Mouse (Mus musculus): ENCODE data around the gene Taf3.

Taf3 gene

DNA sequence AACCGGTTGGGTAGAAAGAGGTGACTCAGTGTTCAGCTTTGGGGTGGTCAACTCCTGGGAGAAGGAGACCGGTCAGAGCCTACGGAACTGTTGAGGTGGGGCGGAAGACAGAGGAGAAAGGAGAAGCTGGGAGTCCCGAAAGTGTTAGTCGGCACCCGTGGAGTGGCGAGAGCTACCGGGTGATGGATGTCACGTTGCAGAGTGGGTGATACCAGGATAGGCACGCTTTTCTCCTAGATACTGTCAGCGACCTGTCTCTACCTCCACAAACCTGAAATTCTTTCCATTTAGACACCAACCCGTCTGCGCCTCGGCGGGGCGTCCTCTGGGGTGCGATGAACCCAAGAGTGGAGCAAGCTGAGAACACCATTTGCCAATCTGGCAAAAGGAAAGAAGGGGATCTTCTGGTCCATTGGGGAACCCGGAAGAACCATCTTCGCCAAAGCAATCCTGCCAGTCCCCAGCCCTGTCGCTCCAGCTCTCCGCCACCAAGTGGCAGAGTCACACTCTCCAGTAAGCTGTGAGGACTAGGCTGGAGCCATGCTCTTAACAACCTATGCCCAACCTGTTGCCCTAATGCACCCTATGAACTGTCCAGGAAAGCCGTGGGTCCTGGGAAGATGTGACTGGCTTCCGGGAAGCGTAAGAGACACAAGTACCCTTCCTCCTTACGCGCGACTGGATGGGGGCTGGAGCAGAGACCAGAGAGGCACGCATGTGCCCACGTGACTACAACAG, 159.3 kb downstream of the Taf3 start, which contains the start of gene 9230102O04Rik:
Gene 9230102O04Rik, minus strand, starts transcription at position 628 of the 738 bp plus-strand sequence.
- DNase-seq = peak; percentile 54

DNA sequence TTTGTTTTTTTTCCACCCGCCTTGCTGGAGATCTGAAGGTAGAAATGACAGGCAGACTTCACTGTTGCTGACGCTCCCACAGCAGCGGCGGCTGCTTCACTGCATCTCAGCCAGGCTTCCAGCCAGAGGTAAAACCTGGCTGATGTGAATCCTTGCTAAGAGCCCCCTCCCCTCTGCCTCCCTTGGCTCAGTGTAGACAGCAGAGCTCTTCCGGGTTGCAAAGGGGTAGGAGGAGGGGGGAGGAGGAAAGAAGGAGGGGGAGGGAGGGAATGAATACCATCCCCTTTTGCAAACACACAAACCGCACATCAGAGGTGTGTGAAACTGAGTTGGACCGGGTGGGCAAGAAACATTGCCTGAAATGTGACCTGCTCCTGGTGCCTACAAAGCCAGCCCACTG, 160.8 kb downstream of the Taf3 start:
- no peak for DNase-seq

DNA sequence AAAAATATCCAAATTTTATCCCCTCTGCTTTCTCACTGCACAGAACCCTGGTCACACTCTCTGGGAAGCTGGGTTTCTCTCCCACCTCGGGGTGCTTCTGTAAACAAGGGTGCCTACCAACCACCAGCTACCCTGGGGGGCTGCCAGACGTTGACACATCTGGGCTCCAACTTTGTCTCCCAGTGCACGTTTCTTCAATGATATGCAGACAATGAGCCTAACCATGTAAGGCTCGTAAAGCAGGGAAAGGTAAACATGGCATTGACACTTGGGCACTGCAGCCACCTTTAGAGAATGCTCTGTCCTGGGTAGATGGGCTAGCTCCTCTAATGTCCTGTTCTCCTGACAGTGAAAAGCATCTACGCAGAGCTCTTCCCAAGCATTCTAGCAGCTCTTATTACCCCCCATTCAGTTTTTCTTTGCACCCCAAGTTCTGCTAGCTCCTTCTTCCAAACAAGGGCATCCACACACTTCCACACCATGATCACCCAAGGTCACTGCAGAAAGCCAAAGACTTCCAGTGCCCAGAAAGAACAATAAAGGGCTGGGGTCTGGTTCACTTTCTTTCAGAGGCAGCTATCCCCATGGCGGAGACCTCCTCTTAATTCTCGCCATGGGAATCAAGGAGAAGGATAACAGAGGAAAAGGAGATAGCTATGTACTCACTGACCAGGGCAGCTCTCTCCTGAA, 161.3 kb downstream of the Taf3 start:
- no peak for DNase-seq

DNA sequence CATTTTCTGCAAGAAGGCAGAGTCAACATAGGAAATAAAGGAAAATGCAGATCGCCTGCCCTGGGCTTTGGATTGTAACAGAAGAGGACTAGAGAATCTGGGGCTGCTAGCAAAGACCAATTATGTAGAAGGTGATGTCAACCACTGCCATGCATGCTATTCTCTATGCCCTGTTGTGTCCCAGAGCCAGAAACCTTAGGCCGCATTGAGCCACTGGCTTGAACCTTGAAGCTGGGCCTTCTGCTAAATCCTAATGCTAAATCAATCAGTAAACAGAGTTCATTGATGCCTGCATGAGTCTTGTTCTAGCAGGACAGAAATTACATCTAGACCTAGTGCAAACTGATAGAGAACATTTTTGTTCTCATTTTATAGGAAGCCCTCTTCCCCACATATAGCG, 162.4 kb downstream of the Taf3 start:
- DNase-seq = no peak

DNA sequence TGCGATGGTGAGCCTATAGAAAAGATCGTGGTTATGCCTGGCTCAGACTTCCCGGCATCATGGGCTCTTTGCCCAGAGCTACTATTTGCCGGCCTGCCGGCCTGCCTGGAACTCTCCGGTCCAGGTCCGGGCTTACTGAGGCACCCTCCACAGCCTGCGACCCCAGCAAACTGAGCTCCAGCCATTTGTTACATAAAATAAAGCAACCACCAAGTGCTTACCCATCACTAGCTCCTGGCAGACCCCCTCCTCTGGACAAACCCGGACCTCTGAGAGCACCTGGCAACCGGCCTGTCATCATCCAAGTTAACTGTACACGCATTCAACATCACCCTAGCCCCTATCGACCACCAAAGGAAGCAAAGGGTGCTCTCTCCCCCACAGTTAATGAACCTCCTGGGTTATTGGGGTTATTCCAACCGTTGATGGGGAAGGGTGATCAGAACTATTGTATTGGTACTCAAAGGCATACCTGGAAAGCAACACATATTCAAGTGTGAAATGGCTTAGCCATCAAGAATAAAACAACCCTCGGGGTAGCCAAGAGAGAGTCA, 163.1 kb downstream of the Taf3 start:
- DNase-seq = no peak

DNA sequence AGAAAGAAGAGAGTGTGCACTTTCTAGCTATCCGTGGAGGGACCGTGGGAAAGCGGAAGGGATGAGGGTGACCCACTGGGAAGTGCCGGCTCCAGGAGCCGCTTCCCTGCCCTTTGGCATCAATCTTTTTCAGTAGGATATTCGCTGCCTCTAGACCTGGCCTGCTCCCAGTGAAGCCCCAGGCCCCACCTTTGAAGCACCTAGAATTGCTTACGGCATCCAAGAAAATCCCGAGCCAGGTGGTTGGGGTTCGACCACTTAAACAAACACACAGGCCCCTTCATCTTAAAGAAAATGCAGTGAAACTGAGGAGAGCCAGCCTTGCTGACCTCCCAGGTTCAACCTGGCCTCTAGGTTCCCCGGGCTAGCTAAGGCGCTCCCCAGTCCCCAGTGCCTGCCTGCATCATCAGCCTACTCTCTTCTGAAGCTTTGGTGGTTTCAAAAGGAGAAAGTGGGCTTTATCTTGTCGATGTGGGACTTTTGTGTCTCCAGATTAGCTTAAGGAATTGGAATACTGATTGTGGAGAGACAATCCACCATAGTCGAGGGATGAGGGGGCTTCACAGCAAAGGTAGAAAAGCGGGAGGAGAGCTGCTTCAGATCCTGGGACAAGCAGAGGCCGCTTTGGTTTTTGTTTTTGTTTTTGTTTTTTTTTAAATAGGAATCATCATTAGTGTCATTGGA, 163.7 kb downstream of the Taf3 start:
- DNase-seq = no peak

DNA sequence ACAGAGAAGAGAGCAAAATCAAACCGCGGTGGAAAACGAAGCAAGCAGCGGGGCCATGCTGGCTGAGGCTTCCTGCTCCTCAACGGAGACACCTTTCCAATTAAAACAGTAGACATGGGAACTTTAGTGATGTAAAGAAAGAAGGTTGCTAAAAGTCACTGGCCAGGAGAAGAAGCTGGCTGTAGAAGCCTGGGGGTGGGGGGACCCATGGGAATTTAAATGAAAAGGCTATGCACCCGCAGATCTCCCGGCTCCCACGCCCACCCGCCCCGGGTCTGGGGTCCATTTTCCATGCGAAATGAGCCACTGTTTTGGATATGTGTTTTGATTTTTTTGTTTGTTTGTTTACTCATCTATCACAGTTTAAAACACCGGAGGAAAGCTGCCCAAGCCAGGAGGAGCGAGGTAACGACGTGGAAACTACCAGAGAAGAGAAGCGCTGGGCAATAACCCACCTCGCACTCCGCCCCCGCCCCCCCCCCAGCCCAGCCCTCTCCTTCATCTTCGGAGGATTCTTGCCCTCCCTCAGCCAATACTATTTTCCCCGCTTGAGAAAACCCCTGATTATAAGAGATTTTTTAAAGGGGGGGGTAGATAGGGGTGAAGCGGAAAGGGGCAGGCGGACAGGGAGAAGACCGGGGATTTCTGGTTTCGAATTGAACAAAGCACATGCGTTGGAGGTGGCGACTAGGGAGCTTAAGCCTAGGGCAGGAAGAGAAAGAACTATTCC, 164.4 kb downstream of the Taf3 start:
- no peak for DNase-seq

DNA sequence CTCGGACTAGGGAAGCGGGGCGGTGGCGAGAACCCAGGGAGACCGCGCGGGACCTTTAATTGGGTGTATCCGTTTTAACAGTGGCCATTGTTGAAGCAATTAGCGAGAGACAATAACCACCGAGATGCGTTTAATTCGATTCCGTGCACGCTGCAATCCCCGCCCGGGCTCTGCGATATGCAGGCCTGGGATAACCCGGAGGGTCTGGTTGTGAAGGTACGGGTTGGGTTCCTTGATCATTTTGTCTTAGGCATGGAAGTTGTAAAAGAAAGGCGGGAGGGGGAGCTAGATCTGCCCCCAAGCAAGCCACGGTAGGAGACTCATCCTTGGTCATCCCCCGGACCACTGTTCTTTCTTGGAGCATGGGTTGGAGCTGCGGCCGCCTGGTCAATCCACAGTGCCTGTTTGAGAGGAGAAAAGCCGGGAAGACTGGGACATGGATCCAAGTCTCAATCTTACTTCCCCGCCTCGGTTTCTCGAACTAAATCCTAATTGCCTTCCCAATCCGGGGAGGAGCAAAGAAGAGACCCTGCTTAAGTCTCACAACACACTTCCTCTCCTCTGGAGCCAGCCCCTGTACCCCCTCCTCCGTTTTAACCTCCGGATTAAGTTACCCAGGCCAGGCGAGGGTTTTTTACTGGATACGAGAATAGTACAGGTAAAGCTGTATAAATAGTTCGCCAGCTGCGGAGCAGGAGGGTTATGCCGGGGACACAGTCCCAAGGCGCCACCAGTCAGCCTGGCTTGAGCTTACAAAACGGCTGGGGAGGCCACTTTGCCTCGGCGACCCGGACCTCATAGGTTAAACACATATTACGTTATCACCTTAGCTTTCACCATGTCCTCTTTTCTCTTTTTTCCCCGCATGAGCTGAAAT, 165.2 kb downstream of the Taf3 start:
- DNase-seq = peak; percentile 28

DNA sequence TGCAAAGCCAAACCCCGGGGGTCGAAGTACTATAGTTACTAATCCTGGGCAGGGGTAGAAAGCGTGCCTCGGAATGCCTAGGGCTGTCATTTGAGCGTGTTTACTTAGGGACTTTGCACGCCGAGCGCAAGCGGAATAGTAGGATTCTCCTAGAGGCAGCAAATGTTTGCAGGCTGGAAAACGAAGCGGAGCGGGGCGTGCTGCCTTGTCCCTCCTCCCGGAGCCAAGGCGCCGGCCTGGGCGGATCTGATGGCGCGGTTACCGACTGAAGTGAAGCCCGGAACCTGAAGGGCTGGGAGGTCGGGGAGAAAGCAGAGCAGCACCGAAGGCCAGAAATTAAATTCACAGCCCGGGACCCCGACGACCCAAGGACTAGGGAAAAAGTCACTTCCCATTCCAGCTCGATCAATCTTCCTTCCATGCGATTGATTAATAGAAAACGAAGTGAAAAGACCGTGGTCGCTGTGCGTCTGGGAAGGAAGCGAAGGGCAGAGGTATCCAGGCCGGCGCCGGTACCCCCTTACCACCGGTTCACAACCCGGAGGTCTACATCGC, 165.9 kb downstream of the Taf3 start:
- no peak for DNase-seq

DNA sequence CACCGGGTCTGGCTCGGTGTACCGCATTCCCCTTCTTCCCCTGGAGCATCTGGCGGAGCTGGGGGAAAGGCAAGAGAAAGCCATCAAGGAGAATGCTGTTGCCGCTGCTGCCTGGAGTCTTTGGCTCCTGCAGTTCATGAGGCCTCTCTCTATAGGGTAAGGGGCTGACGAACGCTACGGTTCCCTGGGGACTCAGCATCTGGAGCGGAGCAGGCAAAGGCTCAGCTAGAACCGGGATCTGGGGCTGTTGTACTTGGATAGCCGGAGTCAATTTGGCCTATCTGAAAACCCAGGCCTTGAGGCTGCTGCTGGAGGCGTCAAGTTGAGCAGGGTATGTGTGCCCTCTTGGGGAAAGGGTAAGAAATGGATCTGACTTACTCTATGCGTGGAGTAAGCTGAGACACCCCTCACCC, 166.8 kb downstream of the Taf3 start:
- peak; percentile 20 for DNase-seq

DNA sequence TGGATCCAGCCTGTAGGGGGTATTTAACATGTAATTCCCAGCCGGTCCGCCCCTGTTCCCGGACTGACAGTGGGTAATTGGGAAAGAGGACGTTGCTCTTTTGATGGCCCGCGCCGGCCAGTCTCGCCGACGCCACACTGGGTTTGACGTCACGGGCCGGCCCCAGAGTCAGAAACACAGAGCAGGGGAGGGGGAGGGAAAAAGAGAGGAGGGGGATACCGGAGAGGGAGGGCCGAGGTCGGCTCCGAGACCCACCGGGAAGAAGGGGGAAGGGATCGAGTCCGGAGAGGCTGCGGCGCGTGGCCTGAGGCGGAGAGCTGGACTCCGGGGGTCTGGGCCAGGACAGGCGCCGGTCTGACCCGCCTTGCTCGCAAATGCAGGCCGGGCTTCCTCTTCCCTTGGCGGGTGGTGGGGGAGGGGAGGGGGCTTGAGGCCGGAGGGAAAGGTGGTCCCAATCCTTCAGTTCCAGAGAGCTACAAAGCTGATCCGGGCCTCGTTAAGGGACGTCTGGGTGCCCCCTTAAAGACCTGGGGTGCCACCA, 167.3 kb downstream of the Taf3 start, which contains the start of gene 4930412O13Rik:
Gene 4930412O13Rik, plus strand, starts transcription at position 202 of the 541 bp plus-strand sequence.
- no peak for DNase-seq

DNA sequence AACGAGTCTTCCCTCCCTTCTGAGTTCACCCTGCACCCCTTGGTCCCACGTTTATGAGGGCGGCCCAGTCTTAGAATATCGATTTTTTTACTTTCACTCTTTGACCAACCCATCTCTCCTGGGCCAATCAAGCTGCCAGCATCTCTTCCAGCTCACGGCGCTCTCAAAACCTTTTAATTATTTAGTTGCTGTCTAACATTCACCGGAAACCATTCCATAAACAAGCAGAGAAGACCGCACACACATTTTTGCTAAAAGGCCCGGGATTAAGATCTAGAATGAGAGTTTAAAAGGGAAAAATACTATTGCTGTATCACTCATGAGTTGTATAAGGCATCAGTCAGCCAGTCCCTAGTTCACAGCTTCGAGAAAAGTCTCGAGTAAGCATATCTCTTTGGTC, 168.1 kb downstream of the Taf3 start:
- DNase-seq = no peak

DNA sequence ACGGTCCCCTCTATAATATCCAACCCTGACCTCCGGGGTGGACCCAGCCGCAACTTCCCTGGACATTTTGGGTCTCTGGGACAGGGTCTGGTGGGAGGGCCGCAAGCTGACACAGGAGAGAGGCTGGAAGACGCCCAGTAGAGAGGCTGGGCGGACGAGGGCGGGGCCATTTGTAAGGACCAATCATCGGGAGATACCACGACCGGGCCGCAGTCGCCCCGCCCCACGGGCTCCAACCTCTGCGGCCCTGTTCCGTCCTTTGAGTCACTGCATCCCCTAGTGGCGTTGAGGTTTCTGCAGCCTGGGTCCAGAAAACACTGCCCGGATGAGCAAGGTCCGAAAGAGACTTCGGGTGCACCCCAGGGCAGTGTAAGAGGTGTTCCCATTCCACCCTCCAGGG, 168.9 kb downstream of the Taf3 start:
- peak; percentile 88 for DNase-seq

DNA sequence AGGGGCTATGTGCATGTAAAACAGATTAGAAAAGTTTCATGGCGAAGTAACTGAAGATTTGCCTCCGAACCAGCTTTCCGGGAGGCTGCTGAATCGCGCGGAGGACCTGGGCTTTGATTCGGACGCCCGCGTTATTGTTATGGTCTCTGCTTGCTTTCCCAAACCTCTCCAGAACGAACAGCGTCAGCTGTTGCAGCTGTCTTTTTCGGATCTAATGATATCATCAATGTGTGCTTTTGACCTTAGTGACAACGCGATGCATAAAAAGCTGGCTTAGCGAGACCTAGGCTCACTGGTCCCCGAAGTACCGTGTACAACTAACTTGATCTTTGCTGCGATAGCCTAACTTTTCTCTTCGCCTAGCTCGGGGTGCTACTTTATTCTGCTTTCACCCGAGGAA, 169.3 kb downstream of the Taf3 start:
- DNase-seq = no peak

DNA sequence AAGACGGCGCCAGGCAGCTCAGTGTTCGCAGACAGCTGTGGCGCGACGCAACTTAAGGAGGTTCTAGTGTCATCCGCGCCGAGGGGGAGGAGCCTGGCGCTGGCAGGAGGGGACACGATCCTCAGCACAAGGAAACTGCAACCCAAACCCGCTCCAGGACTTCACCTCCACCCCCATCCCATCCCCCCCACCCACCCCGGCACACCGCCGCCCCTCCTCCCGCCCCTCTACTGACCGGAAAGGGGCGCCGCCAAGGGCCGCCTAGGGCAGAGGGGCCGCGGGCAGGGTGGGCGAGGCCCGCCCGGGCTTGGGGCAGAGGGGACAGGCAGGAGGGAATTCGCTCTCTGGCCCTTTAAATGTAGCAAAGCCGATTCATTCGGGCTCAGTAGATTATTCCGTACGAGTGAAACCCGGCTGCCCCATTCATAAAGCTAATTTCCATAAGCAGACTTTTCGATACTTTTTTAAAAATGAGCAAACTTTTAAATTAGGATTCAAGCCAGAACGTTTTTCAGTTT, 169.8 kb downstream of the Taf3 start:
- peak; percentile 40 for DNase-seq

DNA sequence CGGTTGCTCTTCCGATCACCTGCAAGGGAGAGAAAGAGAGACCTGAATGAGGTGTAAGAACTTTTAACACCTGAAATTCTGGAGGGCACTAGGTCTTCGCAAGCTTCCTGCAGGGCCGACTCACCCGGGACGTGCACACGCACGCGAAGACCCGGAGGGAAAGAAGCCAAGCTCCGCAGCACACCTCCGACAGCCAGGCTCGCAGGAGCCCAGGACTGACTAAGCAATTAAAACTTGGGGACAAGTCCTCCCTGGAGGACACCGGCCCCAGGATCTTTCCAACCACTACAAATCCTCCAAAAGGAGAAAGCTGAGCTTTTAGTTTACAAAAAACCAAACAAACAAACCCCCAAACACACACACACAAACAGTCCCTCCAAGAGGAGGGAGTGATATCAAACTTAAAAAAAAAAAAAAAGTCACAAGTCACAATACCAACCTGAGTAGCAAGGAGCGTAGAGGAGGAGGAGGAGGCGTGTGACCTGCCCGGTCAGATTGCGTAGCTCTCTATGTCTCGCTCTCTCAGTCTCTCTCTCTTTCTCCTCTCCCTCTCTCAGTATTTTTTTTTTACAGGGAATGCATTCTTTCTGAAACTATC, 170.3 kb downstream of the Taf3 start:
- DNase-seq = no peak

DNA sequence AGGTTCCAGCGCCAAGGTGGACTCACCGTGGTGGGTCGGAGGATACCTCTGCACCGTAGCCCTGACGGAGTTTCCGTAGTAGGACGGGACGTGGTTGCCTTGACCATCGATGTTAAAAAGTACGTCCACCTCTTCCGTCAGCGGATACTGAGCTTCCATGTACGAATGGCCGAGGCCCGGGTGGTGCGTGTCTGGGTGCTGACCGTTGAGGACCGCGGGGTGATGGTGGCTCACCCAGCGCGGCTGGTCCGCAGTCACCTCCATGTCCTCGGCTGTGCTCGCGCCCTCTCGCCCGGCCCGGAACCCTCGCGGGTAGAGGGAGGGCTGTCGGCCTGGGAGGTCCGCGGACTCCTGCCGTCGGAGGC, 171.1 kb downstream of the Taf3 start:
- DNase-seq = no peak

DNA sequence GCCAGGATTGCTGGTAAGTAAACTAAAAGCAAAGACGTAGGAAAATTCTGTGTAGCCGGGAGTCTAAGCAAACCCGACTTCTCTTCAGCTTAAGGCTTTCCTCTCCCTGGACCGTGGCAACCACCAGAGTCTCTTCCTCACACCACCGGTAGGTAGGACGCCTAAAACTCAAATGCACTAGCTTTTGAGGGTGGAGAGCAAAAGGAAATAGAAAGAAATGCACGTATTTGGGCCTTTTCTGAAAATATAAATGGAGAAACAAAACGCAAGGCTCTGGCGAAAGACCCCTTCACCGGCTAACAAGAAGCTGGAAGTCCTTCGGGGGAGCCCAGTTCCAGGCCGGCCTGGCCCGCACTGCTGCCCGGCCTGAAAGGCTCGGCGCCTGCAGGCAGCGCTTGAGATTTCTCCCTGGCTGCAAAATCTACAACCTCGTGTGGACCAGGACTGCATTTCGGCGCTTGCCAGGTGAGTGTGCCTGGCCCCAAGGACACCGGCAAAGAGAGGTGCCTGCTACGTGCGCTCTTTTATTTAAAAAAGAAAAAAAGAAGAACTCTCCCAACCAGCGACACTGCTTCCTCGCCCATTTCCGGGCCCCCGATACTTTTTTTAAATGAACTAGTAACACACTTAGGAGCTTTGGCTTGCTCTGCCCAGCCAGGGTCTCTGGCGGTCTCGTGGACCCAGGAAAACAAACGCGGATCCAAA, 171.6 kb downstream of the Taf3 start:
- no peak for DNase-seq

DNA sequence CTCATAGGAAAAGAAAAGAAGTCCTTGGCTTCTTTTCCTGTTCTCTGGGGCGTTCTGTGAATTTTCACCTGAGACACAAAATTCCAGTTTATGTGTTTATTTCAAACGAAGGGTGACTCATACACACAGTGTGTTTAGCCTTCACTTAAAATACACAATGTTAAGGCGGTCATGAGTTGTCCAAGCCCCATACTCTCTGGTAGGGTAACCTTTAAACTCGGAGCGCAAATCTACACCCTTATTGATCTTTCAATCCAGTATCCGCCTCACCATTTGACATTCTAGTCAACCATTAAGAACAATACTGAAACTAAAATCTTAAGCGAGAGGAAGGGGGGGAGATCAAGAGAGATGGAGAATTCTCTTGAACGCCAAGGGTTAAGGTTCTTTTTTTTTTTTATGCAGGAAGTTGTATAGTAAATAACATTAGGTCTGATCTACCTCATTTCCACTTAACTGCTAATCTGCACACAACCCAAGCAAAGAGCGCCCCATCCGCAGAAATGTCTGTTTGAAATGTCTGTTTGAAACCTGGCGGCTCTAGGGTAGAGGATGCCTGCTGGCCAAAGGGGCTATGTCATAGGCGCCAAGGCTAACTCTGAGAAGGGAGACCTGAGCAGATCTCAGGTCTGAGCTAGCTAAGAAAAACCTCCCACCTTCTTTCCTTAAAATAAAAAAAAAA, 172.6 kb downstream of the Taf3 start:
- DNase-seq = no peak
